Mouse (Mus musculus) left cerebral cortex, adult 9 months (tissue): ENCODE measurements at regions not wholly inside any gene's neighbourhood (a gene's known extent, or its start where the extent isn't known, plus 50 kb on each side); places are given as distances from the start of the nearest gene placed in this dataset.

Source experiments
- DNase-seq, 2 experiments: peaks; one replicate each; pipeline ENCODE4 v3.0.0; 2022; ENCODE audit warnings: low spot score in 2 of 2

DNA sequence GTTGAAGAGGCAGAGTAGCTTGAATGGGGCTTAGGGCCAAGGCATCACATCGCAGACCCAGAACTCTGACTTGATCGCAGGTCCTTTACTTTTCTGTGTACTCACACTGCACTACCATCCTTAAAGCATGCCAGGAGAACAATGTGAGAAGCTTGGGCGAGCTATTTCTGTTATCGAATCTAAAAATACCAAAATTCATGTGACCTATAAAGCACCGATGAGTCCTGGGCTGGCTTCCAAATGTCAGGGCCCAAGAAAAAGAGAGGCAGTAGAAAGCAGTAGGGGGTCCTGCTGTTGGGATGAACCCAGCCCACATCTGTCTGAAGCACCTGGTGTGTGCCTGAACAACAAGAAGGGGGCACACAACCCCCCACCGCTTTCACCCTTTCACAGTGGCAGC lies 874.3 kb upstream of the Fam160b2 start:
- DNase-seq: no peak

DNA sequence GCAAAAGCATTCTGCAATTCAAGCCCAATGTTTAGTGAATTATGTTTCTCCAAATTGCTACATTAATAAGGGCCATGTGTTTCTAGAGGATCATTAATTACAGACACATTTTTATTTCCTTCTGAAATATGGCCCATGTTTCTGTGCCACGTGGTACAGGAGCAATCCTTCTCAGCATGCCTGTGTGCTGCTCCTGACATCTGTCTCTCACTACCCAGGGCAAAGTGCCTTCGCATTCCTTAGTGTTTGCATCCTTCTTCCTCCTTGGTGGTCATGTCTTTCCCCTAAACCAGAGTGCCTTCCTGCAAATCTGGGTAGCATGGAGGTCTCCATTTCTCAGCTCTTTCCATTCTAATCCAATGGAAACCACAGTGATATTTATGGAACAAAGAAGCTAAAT lies 832.7 kb upstream of the Fam160b2 start:
- DNase-seq: no peak
